Mouse (Mus musculus) lung, embryonic 14.5 days (tissue): ENCODE results near the gene Gm20696. TPM values are rescaled to one million over a fixed set of nuclear protein-coding genes. Genes with fewer than 3 reads are reported as not detected.

ENCODE experiments used
- ATAC-seq: fragments of 200-750 bp; cut with Nextera tagmentation; 2 replicates; pipeline ENCODE4 v1.8.0; 2017; ENCODE audit warnings: mild to moderate bottlenecking, moderate TSS enrichment, moderate library complexity; ENCODE audit not compliant: insufficient read depth
- DNase-seq: peaks from one replicate; pipeline ENCODE4 v3.0.0-alpha.2; 2015
- H3K27ac ChIP-seq: fragments of 300-500 bp; sonication (generic); 2 replicates; pipeline ENCODE4 v1.5.1; 2014; ENCODE audit warnings: low read depth, mild to moderate bottlenecking, moderate library complexity
- H3K27me3 ChIP-seq: fragments of 300-500 bp; sonication (generic); 2 replicates; pipeline ENCODE4 v1.6.1; 2014; ENCODE audit warnings: low read length, control low read depth; ENCODE audit not compliant: insufficient read depth
- H3K36me3 ChIP-seq: fragments of 300-500 bp; sonication (generic); 2 replicates; pipeline ENCODE4 v1.6.1; 2014; ENCODE audit warnings: control low read depth; ENCODE audit not compliant: insufficient read depth
- H3K4me1 ChIP-seq: fragments of 300-500 bp; sonication (generic); 2 replicates; pipeline ENCODE4 v1.6.1; 2014; ENCODE audit warnings: antibody characterized with exemption, control low read depth; ENCODE audit not compliant: insufficient read depth
- H3K4me2 ChIP-seq: fragments of 300-500 bp; sonication (generic); 2 replicates; pipeline ENCODE4 v1.6.1; 2014; ENCODE audit warnings: mild to moderate bottlenecking
- H3K4me3 ChIP-seq: fragments of 300-500 bp; sonication (generic); 2 replicates; pipeline ENCODE4 v1.5.1; 2014; ENCODE audit warnings: low read depth, low read length
- H3K9ac ChIP-seq: fragments of 300-500 bp; sonication (generic); 2 replicates; pipeline ENCODE4 v1.6.1; 2014
- H3K9me3 ChIP-seq: fragments of 300-500 bp; sonication (generic); 2 replicates; pipeline ENCODE4 v1.6.1; 2016; ENCODE audit warnings: low read depth, low read length, control low read depth
- CTCF ChIP-seq: IDR thresholded peaks from 2 replicates; pipeline ENCODE4 v1.5.1; 2016; ENCODE audit warnings: antibody characterized with exemption, low read depth
- WGBS: fragments of 180-500 bp; shearing (Covaris S2); extraction: QIAGEN DNeasy Blood & Tissue Kit; methylation state at CpG from one replicate; pipeline ENCODE4 v1.1.7; 2014; 5-methylcytosine and 5-hydroxymethylcytosine counted together
- polyA plus RNA-seq: library from polyadenylated mRNA; unstranded; fragments of >200 nt; fragmentation: Nextera tagmentation; extraction: Ambion mirVana; gene quantifications from 2 replicates; pipeline ENCODE4 v1.2.1, GENCODE M21; 2014

Gene Gm20696
- polyA plus RNA-seq, 1 experiment from 2014 or later = 7.3 TPM

GRCm38 (mm10) chr6:99350566-99350965 lies 316.0 kb downstream of the Gm20696 start:
- Histone ChIP-seq H3K36me3 (no peaks in the 10 kb centered on the region), H3K27me3 (no peaks in the 10 kb centered on the region), H3K9me3 (no peaks in the 10 kb centered on the region), H3K4me1 (peaks cover 3% of the 10 kb centered on the region; the same call in 1 of the 2 replicates), H3K9ac (no peak overlapping the region), H3K4me2 (no peak overlapping the region), H3K4me3 (no peak overlapping the region), H3K27ac (no peak overlapping the region)
- ATAC-seq (no peak), DNase-seq (no peak)
- no peak for TF ChIP-seq CTCF
- 62% methylated on average over 3 of the region's 3 CpGs for WGBS

DNA sequence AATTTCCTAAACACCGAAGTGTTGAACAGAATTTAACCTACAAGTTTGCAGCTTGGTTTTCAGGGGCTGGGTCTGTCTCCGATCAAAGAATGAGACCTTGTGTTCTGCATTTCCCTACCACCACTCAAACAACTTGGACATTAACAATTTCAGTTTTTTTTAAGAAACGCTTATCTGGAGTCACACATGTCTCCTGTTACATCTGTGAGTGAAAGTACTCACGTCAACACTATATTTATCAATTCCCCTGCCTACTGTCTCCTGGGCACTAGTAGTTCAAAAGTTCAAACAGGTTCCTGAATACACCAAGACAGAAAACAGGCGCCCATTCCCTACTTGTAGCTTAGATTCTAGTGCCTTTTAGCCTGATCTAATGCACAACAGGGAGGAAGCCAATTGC lies 316.4 kb downstream of the Gm20696 start:
- no peaks in the 10 kb centered on the region for H3K27me3 ChIP-seq
- no peak overlapping the region for H3K4me3 ChIP-seq
- ATAC-seq (no peak), DNase-seq (no peak)
- no peak for TF ChIP-seq CTCF
- WGBS = 34% methylated on average over 5 of the region's 5 CpGs
- peaks cover 3% of the 10 kb centered on the region; the same call in 1 of the 2 replicates for H3K4me1 ChIP-seq
- no peak overlapping the region for H3K27ac ChIP-seq
- H3K9me3 ChIP-seq = no peaks in the 10 kb centered on the region
- H3K9ac ChIP-seq = no peak overlapping the region
- no peaks in the 10 kb centered on the region for H3K36me3 ChIP-seq
- no peak overlapping the region for H3K4me2 ChIP-seq

- Histone ChIP-seq H3K4me3 (no peak overlapping the region), H3K27me3 (no peaks in the 10 kb centered on the region), H3K4me1 (no peaks in the 10 kb centered on the region), H3K36me3 (no peaks in the 10 kb centered on the region), H3K27ac (no peak overlapping the region), H3K9me3 (no peaks in the 10 kb centered on the region), H3K9ac (no peak overlapping the region), H3K4me2 (no peak overlapping the region)
- TF ChIP-seq CTCF = no peak
- ATAC-seq (no peak), DNase-seq (no peak)
- WGBS = 52% methylated on average over 10 of the region's 10 CpGs
These were observed 318.8 kb downstream of the Gm20696 start for GRCm38 (mm10) chr6:99347836-99348235.

DNA sequence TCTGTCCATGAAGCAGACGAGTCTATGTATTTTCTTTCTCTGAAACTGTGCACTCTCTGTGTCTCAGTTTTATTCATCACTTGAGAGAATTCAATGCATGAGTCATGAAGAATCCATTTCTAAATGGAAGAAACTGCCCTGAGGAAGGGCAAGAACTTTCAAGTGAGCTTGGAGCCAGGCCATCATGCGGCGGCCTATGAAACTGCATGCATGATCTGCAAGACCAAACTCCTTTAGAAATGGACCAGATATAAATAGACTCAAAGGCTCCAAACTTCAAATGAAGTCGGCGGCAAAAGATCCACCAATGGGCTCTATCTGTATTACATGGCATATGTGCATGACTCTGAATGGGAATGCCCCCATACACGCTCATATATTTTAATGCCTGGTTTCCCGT lies 321.6 kb downstream of the Gm20696 start:
- Histone ChIP-seq H3K9ac (no peak overlapping the region), H3K36me3 (no peaks in the 10 kb centered on the region), H3K4me1 (no peaks in the 10 kb centered on the region), H3K27me3 (no peaks in the 10 kb centered on the region), H3K4me3 (no peak overlapping the region), H3K4me2 (no peak overlapping the region), H3K27ac (no peak overlapping the region), H3K9me3 (no peaks in the 10 kb centered on the region)
- no peak for DNase-seq
- no peak for TF ChIP-seq CTCF
- ATAC-seq = no peak
- WGBS = 96% methylated on average over 7 of the region's 7 CpGs

DNA sequence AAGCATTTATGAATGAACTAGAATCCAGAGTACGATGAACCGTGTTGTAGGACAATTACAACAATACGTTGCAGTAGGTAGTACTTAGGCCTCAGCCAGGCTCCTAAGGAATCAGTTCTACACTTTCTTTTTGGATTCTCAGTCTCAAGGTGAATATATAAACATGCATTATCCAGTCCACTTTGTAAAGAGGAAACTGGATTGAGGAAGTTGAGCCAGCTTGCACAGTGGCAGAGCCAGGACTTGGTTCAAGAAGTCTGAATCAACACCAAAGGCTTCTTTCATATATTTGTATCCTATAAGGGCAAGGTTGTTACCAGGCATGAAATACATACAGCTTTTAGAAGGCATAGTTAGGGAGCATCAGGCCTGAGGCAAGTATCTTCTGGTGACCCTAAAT lies 322.2 kb downstream of the Gm20696 start:
- Histone ChIP-seq H3K27me3 (no peaks in the 10 kb centered on the region), H3K4me1 (no peaks in the 10 kb centered on the region), H3K9ac (no peak overlapping the region), H3K4me2 (no peak overlapping the region), H3K4me3 (no peak overlapping the region), H3K36me3 (no peaks in the 10 kb centered on the region), H3K27ac (no peak overlapping the region), H3K9me3 (no peaks in the 10 kb centered on the region)
- no peak for DNase-seq
- WGBS = 66% methylated on average over 3 of the region's 3 CpGs
- TF ChIP-seq CTCF = no peak
- ATAC-seq = no peak

- Histone ChIP-seq H3K4me1 (no peaks in the 10 kb centered on the region), H3K9me3 (no peaks in the 10 kb centered on the region), H3K36me3 (no peaks in the 10 kb centered on the region), H3K4me3 (no peak overlapping the region), H3K4me2 (no peak overlapping the region), H3K27ac (no peak overlapping the region), H3K9ac (no peak overlapping the region), H3K27me3 (no peaks in the 10 kb centered on the region)
- ATAC-seq (no peak), DNase-seq (no peak)
- TF ChIP-seq CTCF = no peak
- 68% methylated on average over 3 of the region's 3 CpGs for WGBS
These were observed 322.8 kb downstream of the Gm20696 start for GRCm38 (mm10) chr6:99343815-99344214.

DNA sequence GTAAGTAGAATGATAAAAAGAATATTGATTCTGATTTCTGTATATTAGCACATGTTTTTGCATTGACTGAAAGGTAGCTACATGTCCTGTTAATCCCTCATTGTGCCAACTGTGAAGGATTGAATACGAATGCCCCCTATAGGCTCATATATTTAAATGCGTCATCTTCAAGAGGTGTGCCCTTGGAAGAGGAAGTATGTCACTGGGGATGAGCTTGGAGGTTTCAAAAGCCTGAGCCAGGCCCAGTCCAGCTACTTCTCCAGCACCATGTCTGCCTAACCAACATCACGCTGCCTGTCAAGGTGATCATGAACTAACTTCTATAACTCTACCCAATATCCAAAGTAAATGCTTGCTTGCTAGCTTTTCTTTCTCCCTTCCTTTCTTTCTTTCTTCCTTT lies 324.2 kb downstream of the Gm20696 start:
- WGBS = 94% methylated on average over 3 of the region's 3 CpGs
- no peak for TF ChIP-seq CTCF
- Histone ChIP-seq H3K36me3 (no peaks in the 10 kb centered on the region), H3K9me3 (no peaks in the 10 kb centered on the region), H3K4me3 (no peak overlapping the region), H3K4me1 (no peaks in the 10 kb centered on the region), H3K27ac (no peak overlapping the region), H3K27me3 (no peaks in the 10 kb centered on the region), H3K9ac (no peak overlapping the region), H3K4me2 (no peak overlapping the region)
- no peak for ATAC-seq
- DNase-seq = no peak

- ATAC-seq = no peak
- no peak for DNase-seq
These were observed 325.7 kb downstream of the Gm20696 start for GRCm38 (mm10) chr6:99340902-99341301.

More at GRCm38 (mm10) chr6:99340902-99341301, 325.7 kb downstream of the Gm20696 start:
- Histone ChIP-seq H3K36me3 (no peaks in the 10 kb centered on the region), H3K9ac (no peak overlapping the region), H3K27me3 (no peaks in the 10 kb centered on the region), H3K4me1 (no peaks in the 10 kb centered on the region), H3K4me2 (no peak overlapping the region), H3K4me3 (no peak overlapping the region), H3K27ac (no peak overlapping the region), H3K9me3 (no peaks in the 10 kb centered on the region)
- TF ChIP-seq CTCF = no peak
- 83% methylated on average over 4 of the region's 4 CpGs for WGBS
